Mouse (Mus musculus): ENCODE results near the gene Lmntd1. TPM values are rescaled to one million over a fixed set of nuclear protein-coding genes. Genes with fewer than 3 reads are reported as not detected.

Lmntd1 gene
- polyA plus RNA-seq, 1 experiment from 2014 or later = not detected

- H3K9ac ChIP-seq = no peak overlapping the region
- H3K27me3 ChIP-seq = no peaks in the 10 kb centered on the region
- H3K4me1 ChIP-seq (replicated peaks) = no peaks in the 10 kb centered on the region
- H3K4me3 ChIP-seq (replicated peaks) = no peak overlapping the region
- H3K36me3 ChIP-seq (replicated peaks) = no peaks in the 10 kb centered on the region
- H3K9me3 ChIP-seq (replicated peaks) = no peaks in the 10 kb centered on the region
- ATAC-seq (ENCODE audit: insufficient read depth) = no peak
- H3K27ac ChIP-seq (replicated peaks) = no peak overlapping the region
- no peak overlapping the region for H3K4me2 ChIP-seq
- 72% methylated on average over 4 of the region's 4 CpGs for WGBS (ENCODE audit: insufficient replicate concordance)
These were observed 216.2 kb downstream of the Lmntd1 start for GRCm38 (mm10) chr6:145397881-145398280.

- no peak overlapping the region for H3K4me2 ChIP-seq
- no peak overlapping the region for H3K4me3 ChIP-seq (replicated peaks)
- no peaks in the 10 kb centered on the region for H3K36me3 ChIP-seq (replicated peaks)
- no peaks in the 10 kb centered on the region for H3K27me3 ChIP-seq
- WGBS (ENCODE audit: insufficient replicate concordance) = 65% methylated on average over 2 of the region's 2 CpGs
- ATAC-seq (ENCODE audit: insufficient read depth) = no peak
- no peak overlapping the region for H3K27ac ChIP-seq (replicated peaks)
- H3K9ac ChIP-seq = no peak overlapping the region
- no peaks in the 10 kb centered on the region for H3K4me1 ChIP-seq (replicated peaks)
- H3K9me3 ChIP-seq (replicated peaks) = no peaks in the 10 kb centered on the region
These were observed 217.6 kb downstream of the Lmntd1 start for GRCm38 (mm10) chr6:145396534-145396933.

GRCm38 (mm10) chr6:145390421-145390820 lies 223.7 kb downstream of the Lmntd1 start:
- no peaks in the 10 kb centered on the region for H3K36me3 ChIP-seq (replicated peaks)
- ATAC-seq (ENCODE audit: insufficient read depth) = no peak
- no peak overlapping the region for H3K27ac ChIP-seq (replicated peaks)
- no peaks in the 10 kb centered on the region for H3K4me1 ChIP-seq (replicated peaks)
- whole genome bisulfite sequencing (ENCODE audit: insufficient replicate concordance) = 67% methylated on average over 2 of the region's 2 CpGs
- H3K9me3 ChIP-seq (replicated peaks) = no peaks in the 10 kb centered on the region
- H3K4me2 ChIP-seq = no peak overlapping the region
- no peaks in the 10 kb centered on the region for H3K27me3 ChIP-seq
- H3K9ac ChIP-seq = no peak overlapping the region
- H3K4me3 ChIP-seq (replicated peaks) = no peak overlapping the region

GRCm38 (mm10) chr6:145389904-145390303 lies 224.2 kb downstream of the Lmntd1 start:
- 60% methylated on average over 7 of the region's 7 CpGs for WGBS (ENCODE audit: insufficient replicate concordance)
- no peak overlapping the region for H3K27ac ChIP-seq (replicated peaks)
- H3K4me1 ChIP-seq (replicated peaks) = no peaks in the 10 kb centered on the region
- H3K27me3 ChIP-seq = no peaks in the 10 kb centered on the region
- H3K9me3 ChIP-seq (replicated peaks) = no peaks in the 10 kb centered on the region
- H3K4me3 ChIP-seq (replicated peaks) = no peak overlapping the region
- no peak for ATAC-seq (ENCODE audit: insufficient read depth)
- H3K36me3 ChIP-seq (replicated peaks) = no peaks in the 10 kb centered on the region
- no peak overlapping the region for H3K4me2 ChIP-seq
- no peak overlapping the region for H3K9ac ChIP-seq

GRCm38 (mm10) chr6:145387378-145387777 lies 226.7 kb downstream of the Lmntd1 start:
- no peaks in the 10 kb centered on the region for H3K9me3 ChIP-seq (replicated peaks)
- H3K27ac ChIP-seq (replicated peaks) = no peak overlapping the region
- no peaks in the 10 kb centered on the region for H3K27me3 ChIP-seq
- H3K36me3 ChIP-seq (replicated peaks) = no peaks in the 10 kb centered on the region
- no peaks in the 10 kb centered on the region for H3K4me1 ChIP-seq (replicated peaks)
- no peak for ATAC-seq (ENCODE audit: insufficient read depth)
- H3K4me3 ChIP-seq (replicated peaks) = no peak overlapping the region
- H3K4me2 ChIP-seq = no peak overlapping the region
- H3K9ac ChIP-seq = no peak overlapping the region
- WGBS (ENCODE audit: insufficient replicate concordance) = 74% methylated on average over 6 of the region's 6 CpGs

- no peaks in the 10 kb centered on the region for H3K9me3 ChIP-seq (replicated peaks)
- no peak overlapping the region for H3K4me3 ChIP-seq (replicated peaks)
- H3K27me3 ChIP-seq = no peaks in the 10 kb centered on the region
- H3K4me1 ChIP-seq (replicated peaks) = no peaks in the 10 kb centered on the region
- no peak overlapping the region for H3K9ac ChIP-seq
- WGBS (ENCODE audit: insufficient replicate concordance) = 66% methylated on average over 12 of the region's 12 CpGs
- no peak overlapping the region for H3K4me2 ChIP-seq
- H3K27ac ChIP-seq (replicated peaks) = no peak overlapping the region
- H3K36me3 ChIP-seq (replicated peaks) = no peaks in the 10 kb centered on the region
- no peak for ATAC-seq (ENCODE audit: insufficient read depth)
These were observed 231.3 kb downstream of the Lmntd1 start for GRCm38 (mm10) chr6:145382586-145383380.

GRCm38 (mm10) chr6:145380961-145381360 lies 233.2 kb downstream of the Lmntd1 start:
- H3K4me1 ChIP-seq (replicated peaks) = no peaks in the 10 kb centered on the region
- no peaks in the 10 kb centered on the region for H3K36me3 ChIP-seq (replicated peaks)
- no peaks in the 10 kb centered on the region for H3K9me3 ChIP-seq (replicated peaks)
- no peak overlapping the region for H3K4me3 ChIP-seq (replicated peaks)
- no peaks in the 10 kb centered on the region; the same call in 1 of the 2 replicates for H3K27me3 ChIP-seq
- H3K9ac ChIP-seq = no peak overlapping the region
- 81% methylated on average over 8 of the region's 8 CpGs for WGBS (ENCODE audit: insufficient replicate concordance)
- no peak overlapping the region for H3K27ac ChIP-seq (replicated peaks)
- no peak for ATAC-seq (ENCODE audit: insufficient read depth)
- no peak overlapping the region for H3K4me2 ChIP-seq

GRCm38 (mm10) chr6:145379175-145379574 lies 234.9 kb downstream of the Lmntd1 start:
- WGBS (ENCODE audit: insufficient replicate concordance) = 40% methylated on average over 6 of the region's 6 CpGs
- Histone ChIP-seq H3K9ac (no peak overlapping the region), H3K27me3 (no peaks in the 10 kb centered on the region; the same call in 1 of the 2 replicates), H3K4me3 (replicated peaks) (no peak overlapping the region), H3K4me2 (no peak overlapping the region), H3K9me3 (replicated peaks) (no peaks in the 10 kb centered on the region), H3K36me3 (replicated peaks) (no peaks in the 10 kb centered on the region), H3K4me1 (replicated peaks) (no peaks in the 10 kb centered on the region), H3K27ac (replicated peaks) (no peak overlapping the region)
- ATAC-seq (ENCODE audit: insufficient read depth) = no peak

GRCm38 (mm10) chr6:145378689-145379088 lies 235.4 kb downstream of the Lmntd1 start:
- Histone ChIP-seq H3K4me1 (replicated peaks) (no peaks in the 10 kb centered on the region), H3K27me3 (no peaks in the 10 kb centered on the region; the same call in 1 of the 2 replicates), H3K36me3 (replicated peaks) (no peaks in the 10 kb centered on the region), H3K4me2 (no peak overlapping the region), H3K9ac (no peak overlapping the region), H3K4me3 (replicated peaks) (no peak overlapping the region), H3K9me3 (replicated peaks) (no peaks in the 10 kb centered on the region), H3K27ac (replicated peaks) (no peak overlapping the region)
- ATAC-seq (ENCODE audit: insufficient read depth) = no peak
- WGBS (ENCODE audit: insufficient replicate concordance) = 13% methylated on average over 4 of the region's 4 CpGs

GRCm38 (mm10) chr6:145374372-145374771 lies 239.7 kb downstream of the Lmntd1 start:
- no peaks in the 10 kb centered on the region for H3K4me1 ChIP-seq (replicated peaks)
- H3K9ac ChIP-seq = no peak overlapping the region
- no peak for ATAC-seq (ENCODE audit: insufficient read depth)
- H3K27ac ChIP-seq (replicated peaks) = no peak overlapping the region
- no peaks in the 10 kb centered on the region for H3K9me3 ChIP-seq (replicated peaks)
- H3K27me3 ChIP-seq = no peaks in the 10 kb centered on the region; the same call in 1 of the 2 replicates
- no peak overlapping the region for H3K4me2 ChIP-seq
- 38% methylated on average over 2 of the region's 2 CpGs for WGBS (ENCODE audit: insufficient replicate concordance)
- H3K36me3 ChIP-seq (replicated peaks) = no peaks in the 10 kb centered on the region
- H3K4me3 ChIP-seq (replicated peaks) = no peak overlapping the region

- WGBS (ENCODE audit: insufficient replicate concordance) = 32% methylated on average over 7 of the region's 7 CpGs
- ATAC-seq (ENCODE audit: insufficient read depth) = no peak
- H3K27me3 ChIP-seq = no peaks in the 10 kb centered on the region; the same call in 1 of the 2 replicates
These were observed 240.4 kb downstream of the Lmntd1 start for GRCm38 (mm10) chr6:145373712-145374221.

More at GRCm38 (mm10) chr6:145373712-145374221, 240.4 kb downstream of the Lmntd1 start:
- H3K36me3 ChIP-seq (replicated peaks) = no peaks in the 10 kb centered on the region
- H3K27ac ChIP-seq (replicated peaks) = no peak overlapping the region
- H3K4me2 ChIP-seq = no peak overlapping the region
- H3K4me1 ChIP-seq (replicated peaks) = no peaks in the 10 kb centered on the region
- no peak overlapping the region for H3K4me3 ChIP-seq (replicated peaks)
- H3K9ac ChIP-seq = no peak overlapping the region
- no peaks in the 10 kb centered on the region for H3K9me3 ChIP-seq (replicated peaks)
